Mouse (Mus musculus): ENCODE measurements around the gene Htra1. TPM values are rescaled to one million over a fixed set of nuclear protein-coding genes. Genes with fewer than 3 reads are reported as not detected.

Htra1 gene
- total RNA-seq, 2 experiments from 2014 or later = 93.5 to 103 TPM

DNA sequence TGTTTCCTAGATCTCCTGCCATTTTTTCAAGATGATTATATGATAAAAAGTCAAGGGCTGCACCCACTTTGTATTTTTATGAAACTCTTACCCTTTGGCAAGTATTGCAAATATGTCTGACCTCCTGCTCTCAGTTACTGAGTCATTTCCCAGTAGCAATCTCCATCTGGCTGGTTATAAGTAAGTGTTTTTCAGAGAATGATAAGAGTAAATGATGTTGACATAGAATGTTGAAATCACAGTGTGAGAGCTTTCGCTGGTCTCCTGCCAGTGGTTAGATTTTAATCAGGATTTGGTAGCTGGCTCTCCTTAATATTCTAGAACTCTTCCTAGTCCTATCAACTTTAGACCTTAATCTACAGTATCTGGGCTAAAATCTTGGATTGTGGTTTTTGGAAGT lies 76.0 kb downstream of the Htra1 start:
- no peak for DNase-seq

DNA sequence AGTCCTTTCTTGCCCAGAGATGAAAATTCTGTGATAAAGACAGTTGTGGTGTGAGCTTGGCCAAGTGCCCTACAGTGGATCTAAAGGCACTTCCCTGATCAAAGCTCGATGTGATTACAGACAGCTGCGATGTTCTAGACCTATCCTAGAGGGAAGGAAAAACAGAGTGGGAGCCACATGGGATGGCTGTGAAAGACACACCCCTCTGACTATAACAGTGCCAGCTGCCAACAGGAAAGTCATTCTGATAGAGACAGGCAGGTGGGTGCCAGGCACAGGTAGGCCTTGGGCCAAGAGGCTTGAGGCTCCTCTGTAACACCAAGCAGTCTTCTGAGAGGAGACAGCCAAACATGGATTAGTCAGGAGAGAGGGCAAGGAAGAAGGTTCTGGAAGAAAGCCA lies 83.3 kb downstream of the Htra1 start:
- DNase-seq = no peak

DNA sequence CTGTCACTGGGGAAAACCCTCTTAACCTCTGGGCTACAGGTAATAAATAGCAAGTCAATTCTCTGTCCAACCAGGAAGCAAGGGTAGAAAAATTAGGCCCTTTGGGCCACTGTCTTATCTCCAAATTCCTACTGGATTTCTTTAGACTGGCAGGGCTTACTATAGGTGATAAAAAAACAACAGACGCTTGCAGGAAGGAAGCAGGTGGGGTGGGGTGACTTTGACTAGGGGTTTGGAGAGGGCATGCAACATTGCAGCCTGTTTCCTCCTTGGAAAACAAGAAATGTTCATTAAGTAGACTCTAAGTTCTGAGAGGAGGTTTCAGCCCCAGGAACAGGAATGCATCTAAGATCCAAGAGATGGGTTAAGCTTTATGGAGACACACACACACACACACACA lies 88.9 kb downstream of the Htra1 start:
- no peak for DNase-seq

DNA sequence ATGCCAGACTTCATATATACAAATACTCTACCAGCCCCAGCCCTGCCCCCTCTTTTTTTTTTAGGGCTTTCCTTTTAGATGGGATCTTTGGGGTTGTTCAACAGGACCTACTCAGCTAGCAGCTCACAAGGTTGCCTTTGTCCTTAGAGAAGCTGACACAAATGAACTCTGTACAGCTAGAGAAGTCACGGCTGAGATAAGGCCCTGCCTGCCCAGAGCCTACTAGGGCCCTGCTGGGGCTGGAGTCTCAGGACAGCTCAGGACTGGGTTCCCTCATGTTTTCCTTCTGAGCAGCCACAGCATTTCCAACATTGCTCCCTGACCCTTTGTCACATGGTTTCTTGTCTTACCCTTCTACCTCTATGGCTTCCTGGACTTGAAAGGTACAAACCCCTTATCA lies 91.6 kb downstream of the Htra1 start:
- DNase-seq = no peak

DNA sequence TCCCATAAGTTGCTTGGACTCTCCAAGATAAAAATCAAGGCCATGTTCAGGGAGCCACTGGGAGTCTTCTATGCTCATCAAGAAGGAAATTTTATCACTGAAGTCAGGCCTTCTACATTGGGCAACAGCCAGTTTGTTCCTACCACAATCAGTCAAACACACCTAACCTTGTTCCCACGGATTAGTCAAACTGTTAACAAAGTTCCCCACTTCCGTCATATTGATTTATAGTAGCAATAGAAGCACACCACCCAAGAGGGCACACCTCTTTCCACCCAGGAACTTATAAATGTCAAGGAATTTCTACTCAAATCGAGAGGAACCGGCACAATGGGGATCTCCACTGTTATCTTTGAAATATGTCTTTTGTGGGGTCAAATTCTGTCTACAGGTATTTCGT lies 95.8 kb downstream of the Htra1 start, which contains the start of gene Dmbt1:
Gene Dmbt1 (plus strand): TSS at position 299 of the 400 bp plus-strand sequence.
- no peak for DNase-seq

Small RNA genes within 50 kb of the gene (microRNA-seq; reads per million reads assigned to microRNA genes)
- 0 to 0.50 reads per million in 2 experiments for gene Mir7061

Other genes with a start within 250 kb of the Htra1 start
- under 1 TPM in 1 of 2 experiments, not detected in 1; 0.16 TPM for gene Btbd16, start 162.0 kb upstream of the Htra1 start, total RNA-seq (2021)
- 10 to 100 TPM; 30.9 to 32.5 TPM for gene Plekha1, start 70.4 kb upstream of the Htra1 start, total RNA-seq (2021)
- not detected for gene Dmbt1, start 95.9 kb downstream of the Htra1 start, total RNA-seq (2021)
- gene 4933402N03Rik, start 210.2 kb downstream of the Htra1 start, total RNA-seq (2021) = not detected
- not detected for gene 5430419D17Rik, start 238.3 kb downstream of the Htra1 start, total RNA-seq (2021)

All from gastrocnemius, postnatal 10 days (tissue).